In the genomic region with DNA sequence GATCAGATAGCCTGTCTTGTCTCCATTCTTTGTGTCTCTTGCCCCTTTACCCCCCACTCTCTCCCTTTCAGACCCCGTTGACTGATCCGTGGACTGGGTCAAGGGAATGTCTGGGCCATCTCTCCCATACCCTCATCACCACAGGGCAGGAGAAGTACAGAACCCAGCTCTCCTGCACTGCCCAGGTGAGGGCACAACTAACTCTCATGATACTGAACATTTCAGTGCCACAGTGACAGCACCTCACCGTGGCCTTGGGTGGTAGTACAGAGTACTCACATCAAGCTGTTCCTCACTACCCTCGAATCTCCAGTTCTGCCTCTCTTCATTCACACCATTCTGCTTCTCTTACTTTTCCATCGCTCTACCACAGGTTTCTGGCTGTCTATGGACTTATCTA, we compare ENCODE assay signal across 22 mouse cellular contexts.
"Had no signal": no experiment of that assay in that cellular context is flagged by ENCODE, and none has a peak within 500 bp of the region (broad histone marks: within the 10 kb centered on the region; RNA-seq: fewer than 3 reads in every experiment).

No protein-coding gene starts in this region.

- H3K9ac ChIP-seq: limb, embryonic 13.5 days; liver, embryonic 12.5 days; lung, embryonic 15.5 days; midbrain, embryonic 12.5 days; neural tube, embryonic 13.5 days; stomach, embryonic 15.5 days had no signal

- DNase-seq: kidney, adult 11 months; kidney, adult 9 months; kidney, postnatal 14 days; kidney, postnatal 4 days; liver; lung, postnatal 14 days; lung, postnatal 4 days; retina, postnatal 1 day; right cerebral cortex, postnatal 25 days; spleen, adult 18-20 months; thymus, adult 18-20 months; thymus, postnatal 25 days had no signal

- H3K36me3 ChIP-seq: limb, embryonic 10.5 days; limb, embryonic 13.5 days; liver, embryonic 12.5 days; lung, embryonic 15.5 days; midbrain, embryonic 12.5 days; neural tube, embryonic 13.5 days; stomach, embryonic 15.5 days had no signal

- H3K4me2 ChIP-seq: limb, embryonic 13.5 days; liver, embryonic 12.5 days; lung, embryonic 15.5 days; midbrain, embryonic 12.5 days; neural tube, embryonic 13.5 days; stomach, embryonic 15.5 days had no signal

- H3K4me1 ChIP-seq: limb, embryonic 10.5 days; liver, embryonic 12.5 days; lung, embryonic 15.5 days; midbrain, embryonic 12.5 days; neural tube, embryonic 13.5 days; stomach, embryonic 15.5 days had no signal

- H3K27me3 ChIP-seq: liver, embryonic 12.5 days; lung, embryonic 15.5 days; midbrain, embryonic 12.5 days; neural tube, embryonic 13.5 days; stomach, embryonic 15.5 days had no signal

- H3K27ac ChIP-seq: limb, embryonic 10.5 days; limb, embryonic 13.5 days; liver, embryonic 12.5 days; lung, embryonic 15.5 days; midbrain, embryonic 12.5 days; neural tube, embryonic 13.5 days; stomach, embryonic 15.5 days had no signal

- H3K9me3 ChIP-seq: limb, embryonic 10.5 days; limb, embryonic 13.5 days; liver, embryonic 12.5 days; lung, embryonic 15.5 days; midbrain, embryonic 12.5 days; neural tube, embryonic 13.5 days; stomach, embryonic 15.5 days had no signal

- H3K4me3 ChIP-seq: limb, embryonic 10.5 days; limb, embryonic 13.5 days; liver, embryonic 12.5 days; lung, embryonic 15.5 days; midbrain, embryonic 12.5 days; myocyte; neural tube, embryonic 13.5 days; stomach, embryonic 15.5 days had no signal

- ATAC-seq: inflammation-experienced regulatory T-cells, adult 6 months; liver, embryonic 12.5 days; midbrain, embryonic 16.5 days had no signal
